Mouse (Mus musculus) forebrain, postnatal 0 days (tissue): ENCODE results near the gene Plekha6. TPM values are rescaled to one million over a fixed set of nuclear protein-coding genes. Genes with fewer than 3 reads are reported as not detected.
A peak's percentile ranks its signal among the peaks of the same experiment; 100 is the strongest.

Experiments
- ATAC-seq: fragments of 200-750 bp; cut with Nextera tagmentation; 2 replicates; pipeline ENCODE4 v1.8.0; 2017; ENCODE audit warnings: mild to moderate bottlenecking, moderate library complexity
- DNase-seq: peaks from one replicate; pipeline ENCODE4 v3.0.0-alpha.2; 2015
- H3K27ac ChIP-seq: fragments of 300-500 bp; sonication (generic); 2 replicates; pipeline ENCODE4 v1.5.1; 2014; ENCODE audit warnings: low read depth, mild to moderate bottlenecking, antibody characterized with exemption, low read length, moderate library complexity, mixed read lengths
- H3K27me3 ChIP-seq: fragments of 300-500 bp; sonication (generic); 2 replicates; pipeline ENCODE4 v1.6.1; 2014; ENCODE audit warnings: mild to moderate bottlenecking, low read length, mixed read lengths; ENCODE audit not compliant: insufficient read depth
- H3K36me3 ChIP-seq: fragments of 300-500 bp; sonication (generic); 2 replicates; pipeline ENCODE4 v1.6.1; 2014; ENCODE audit warnings: mild to moderate bottlenecking, moderate library complexity; ENCODE audit not compliant: insufficient read depth
- H3K4me1 ChIP-seq: fragments of 300-500 bp; sonication (generic); 2 replicates; pipeline ENCODE4 v1.6.1; 2014; ENCODE audit warnings: antibody characterized with exemption; ENCODE audit not compliant: insufficient read depth
- H3K4me2 ChIP-seq: fragments of 300-500 bp; sonication (generic); 2 replicates; pipeline ENCODE4 v1.6.1; 2014; ENCODE audit warnings: low read depth, mild to moderate bottlenecking, moderate library complexity
- H3K4me3 ChIP-seq: fragments of 300-500 bp; sonication (generic); 2 replicates; pipeline ENCODE4 v1.5.1; 2014; ENCODE audit warnings: low read depth, low read length, mixed read lengths
- H3K9ac ChIP-seq: fragments of 300-500 bp; sonication (generic); 2 replicates; pipeline ENCODE4 v1.6.1; 2014; ENCODE audit warnings: mild to moderate bottlenecking
- H3K9me3 ChIP-seq: fragments of 300-500 bp; sonication (generic); 2 replicates; pipeline ENCODE4 v1.6.1; 2016; ENCODE audit warnings: low read length
- CTCF ChIP-seq: sonication (generic); IDR thresholded peaks from 2 replicates; pipeline ENCODE4 v1.5.1; 2016; ENCODE audit warnings: antibody characterized with exemption, control low read depth, low read depth
- WGBS: fragments of 180-500 bp; shearing (Covaris S2); extraction: QIAGEN DNeasy Blood & Tissue Kit; methylation state at CpG from one replicate; pipeline ENCODE4 v1.1.7; 2014; 5-methylcytosine and 5-hydroxymethylcytosine counted together
- polyA plus RNA-seq: library from polyadenylated mRNA; unstranded; fragments of >200 nt; fragmentation: Nextera tagmentation; extraction: Ambion mirVana; gene quantifications from 2 replicates; pipeline ENCODE4 v1.2.1, GENCODE M21; 2015
- total RNA-seq: library from RNA; depleted of rRNA; stranded (reverse); fragments of >200 nt; gene quantifications from 2 replicates; pipeline ENCODE4 v1.2.3, GENCODE M21; 2014

Gene Plekha6
- total and polyA plus RNA-seq, 2 experiments from 2014 or later, result 5.7 to 28.6 TPM

DNA sequence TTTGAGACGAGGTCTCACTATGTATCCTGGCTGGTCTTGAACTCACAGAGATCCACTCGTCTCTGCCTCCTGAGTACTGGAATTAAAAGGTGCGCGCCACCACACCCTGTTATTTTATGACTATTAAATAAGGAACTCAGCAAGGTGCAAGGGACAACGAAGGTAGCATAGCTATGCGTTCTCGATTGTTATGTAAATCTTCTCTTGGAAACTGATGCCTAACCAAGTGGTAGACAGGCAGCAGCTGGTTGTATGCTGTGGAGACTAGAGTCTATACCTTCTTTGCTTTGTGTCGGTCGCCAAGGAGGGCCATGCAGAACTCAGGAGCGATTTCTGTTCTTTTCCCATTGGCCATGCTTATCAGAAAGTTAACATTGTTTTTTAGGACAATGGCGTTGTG, 45.0 kb downstream of the Plekha6 start:
- Histone ChIP-seq H3K9me3 (no peaks in the 10 kb centered on the region), H3K4me1 (no peaks in the 10 kb centered on the region), H3K9ac (no peak overlapping the region), H3K4me3 (no peak overlapping the region), H3K27ac (no peak overlapping the region), H3K27me3 (no peaks in the 10 kb centered on the region), H3K36me3 (no peaks in the 10 kb centered on the region), H3K4me2 (no peak overlapping the region)
- DNase-seq (no peak), ATAC-seq (no peak)
- TF ChIP-seq CTCF, result no peak
- 59% methylated on average over 11 of the region's 11 CpGs for WGBS

DNA sequence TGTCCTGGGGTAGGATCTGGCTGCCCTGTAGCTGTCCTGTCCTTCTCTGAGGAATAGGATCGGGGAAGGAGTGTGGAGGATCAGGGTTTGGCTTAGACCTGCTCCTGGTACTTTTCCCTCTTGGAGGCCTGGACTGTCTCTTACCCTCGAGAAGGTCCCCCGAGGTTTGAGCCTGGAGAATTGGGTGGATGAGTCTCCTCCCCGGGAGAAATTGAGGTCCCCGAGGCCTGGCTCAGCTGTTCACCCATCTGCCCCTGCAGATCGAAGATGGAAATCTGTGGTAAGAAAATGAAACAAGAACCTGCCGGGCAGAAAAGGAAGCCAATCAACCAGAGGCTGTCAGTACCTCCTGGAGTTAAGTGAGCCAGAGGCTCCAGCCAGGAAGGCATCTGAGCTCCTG, 45.5 kb downstream of the Plekha6 start:
- DNase-seq, result no peak
- no peaks in the 10 kb centered on the region for H3K9me3 ChIP-seq
- H3K4me3 ChIP-seq, result no peak overlapping the region
- no peaks in the 10 kb centered on the region for H3K36me3 ChIP-seq
- no peak for TF ChIP-seq CTCF
- H3K9ac ChIP-seq, result no peak overlapping the region
- H3K27ac ChIP-seq, result no peak overlapping the region
- no peaks in the 10 kb centered on the region for H3K27me3 ChIP-seq
- no peaks in the 10 kb centered on the region for H3K4me1 ChIP-seq
- no peak for ATAC-seq
- no peak overlapping the region for H3K4me2 ChIP-seq
- WGBS, result 26% methylated on average over 7 of the region's 7 CpGs

DNA sequence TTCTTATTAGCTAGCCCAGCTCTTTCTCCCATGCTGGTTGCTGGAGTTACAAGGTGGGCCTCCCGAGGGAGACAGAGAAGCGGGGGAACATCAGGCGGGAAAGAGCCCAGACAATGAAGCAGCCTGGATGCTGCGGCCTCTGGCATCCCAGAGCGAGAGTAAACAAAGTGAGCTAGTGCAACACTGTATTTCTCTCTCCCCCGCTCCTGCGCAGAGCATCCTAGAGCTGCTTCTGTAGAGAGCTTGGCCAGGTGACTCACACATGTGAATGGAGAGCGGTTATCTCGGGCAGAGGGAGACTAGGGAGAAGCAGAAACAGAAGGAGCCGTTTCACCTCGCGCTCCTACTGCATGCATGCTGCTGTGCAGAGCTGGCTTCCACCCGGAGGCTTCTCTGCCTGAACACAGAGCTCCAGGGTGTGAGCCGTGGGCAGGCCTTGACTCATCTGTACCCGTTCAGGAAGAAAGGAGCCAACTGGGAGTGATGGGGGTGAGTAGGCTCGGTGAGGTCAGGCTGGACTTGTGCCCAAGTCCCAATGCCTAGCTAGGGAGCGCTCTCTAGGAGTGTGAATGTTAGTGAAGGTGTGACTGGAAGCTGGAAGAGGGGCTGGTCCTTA, 46.0 kb downstream of the Plekha6 start:
- Histone ChIP-seq H3K4me3 (no peak overlapping the region), H3K9me3 (no peaks in the 10 kb centered on the region), H3K36me3 (no peaks in the 10 kb centered on the region), H3K4me2 (no peak overlapping the region), H3K4me1 (no peaks in the 10 kb centered on the region), H3K27me3 (no peaks in the 10 kb centered on the region), H3K9ac (no peak overlapping the region), H3K27ac (no peak overlapping the region)
- no peak for TF ChIP-seq CTCF
- peak; percentile 54 for ATAC-seq
- WGBS, result 24% methylated on average over 17 of the region's 17 CpGs
- DNase-seq, result peak; percentile 18

DNA sequence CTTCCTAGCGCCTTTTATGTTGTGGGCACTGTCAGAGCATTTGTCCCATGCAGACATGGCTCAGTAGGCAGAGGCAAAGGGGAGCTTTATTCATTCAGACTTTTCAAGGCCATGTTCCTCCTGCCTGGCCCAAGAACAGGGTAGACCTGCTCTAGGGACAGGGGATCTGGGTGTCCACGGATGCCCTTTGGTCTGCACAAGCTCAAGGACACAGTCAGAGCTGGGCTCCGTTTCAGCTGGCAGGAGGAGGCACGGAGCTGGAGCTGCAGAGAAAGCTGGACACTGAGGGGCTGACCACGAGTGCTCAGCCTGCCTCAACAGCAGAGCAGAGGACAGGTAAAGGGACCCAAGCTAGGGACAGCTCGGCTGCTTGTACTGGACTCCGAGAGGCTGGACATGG, 46.8 kb downstream of the Plekha6 start:
- H3K4me1 ChIP-seq, result no peaks in the 10 kb centered on the region
- peak; percentile 8; the same call in 1 of the 2 replicates for ATAC-seq
- H3K36me3 ChIP-seq, result no peaks in the 10 kb centered on the region
- H3K27me3 ChIP-seq, result no peaks in the 10 kb centered on the region
- H3K27ac ChIP-seq, result no peak overlapping the region
- no peak overlapping the region for H3K9ac ChIP-seq
- H3K9me3 ChIP-seq, result no peaks in the 10 kb centered on the region
- WGBS, result 59% methylated on average over 7 of the region's 7 CpGs
- H3K4me2 ChIP-seq, result no peak overlapping the region
- DNase-seq, result no peak
- no peak for TF ChIP-seq CTCF
- H3K4me3 ChIP-seq, result no peak overlapping the region

DNA sequence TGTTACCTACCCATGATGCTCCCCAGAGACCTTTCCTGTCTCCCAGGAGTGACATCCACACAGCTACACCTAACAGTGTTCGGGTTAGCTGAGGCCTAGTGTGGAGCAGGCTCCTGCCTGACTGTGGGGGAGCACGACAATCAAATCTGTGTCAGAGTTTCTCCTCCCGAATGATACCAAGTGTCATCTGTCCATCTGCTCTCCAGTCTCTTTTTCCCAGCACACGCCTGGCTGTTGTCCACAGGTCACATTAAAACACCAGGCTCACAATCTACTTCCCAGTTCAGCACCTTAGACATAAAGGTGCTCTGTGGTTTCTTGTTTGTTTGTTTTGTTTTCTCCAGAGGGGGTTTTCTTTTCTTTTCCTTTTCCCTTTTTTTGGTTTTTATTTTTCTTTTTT, 48.3 kb downstream of the Plekha6 start:
- Histone ChIP-seq H3K27me3 (no peaks in the 10 kb centered on the region), H3K9me3 (no peaks in the 10 kb centered on the region), H3K4me1 (peaks cover 4% of the 10 kb centered on the region; the same call in 1 of the 2 replicates), H3K9ac (no peak overlapping the region), H3K4me2 (no peak overlapping the region), H3K4me3 (no peak overlapping the region), H3K27ac (no peak overlapping the region), H3K36me3 (no peaks in the 10 kb centered on the region)
- no peak for TF ChIP-seq CTCF
- no peak for ATAC-seq
- WGBS, result 80% methylated on average over 4 of the region's 4 CpGs
- no peak for DNase-seq

DNA sequence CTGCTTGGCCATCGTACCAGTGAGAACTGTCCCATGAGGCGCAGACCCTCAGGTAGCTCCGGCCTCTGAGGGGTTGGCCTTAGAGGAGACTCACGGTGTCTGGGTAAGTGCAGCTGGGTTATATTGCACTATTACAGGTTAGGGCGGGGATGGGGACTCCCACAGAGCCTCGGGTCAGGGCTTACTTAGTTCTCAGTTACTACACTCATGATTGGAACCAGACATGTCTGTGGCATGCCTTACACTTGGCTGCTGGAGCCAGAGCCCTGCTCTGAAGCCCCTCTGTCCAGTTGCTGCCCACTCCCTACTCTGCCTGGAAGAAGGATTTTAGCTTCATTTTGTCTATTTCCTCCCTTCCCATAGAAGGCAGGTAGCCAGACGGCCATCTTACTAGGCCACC, 49.1 kb downstream of the Plekha6 start:
- H3K27me3 ChIP-seq, result no peaks in the 10 kb centered on the region
- TF ChIP-seq CTCF, result no peak
- no peak overlapping the region for H3K4me2 ChIP-seq
- no peak for DNase-seq
- 88% methylated on average over 7 of the region's 7 CpGs for WGBS
- H3K4me1 ChIP-seq, result peaks cover 4% of the 10 kb centered on the region; the same call in 1 of the 2 replicates
- H3K36me3 ChIP-seq, result no peaks in the 10 kb centered on the region
- H3K9ac ChIP-seq, result no peak overlapping the region
- no peak for ATAC-seq
- H3K9me3 ChIP-seq, result no peaks in the 10 kb centered on the region
- no peak overlapping the region for H3K27ac ChIP-seq
- H3K4me3 ChIP-seq, result no peak overlapping the region

DNA sequence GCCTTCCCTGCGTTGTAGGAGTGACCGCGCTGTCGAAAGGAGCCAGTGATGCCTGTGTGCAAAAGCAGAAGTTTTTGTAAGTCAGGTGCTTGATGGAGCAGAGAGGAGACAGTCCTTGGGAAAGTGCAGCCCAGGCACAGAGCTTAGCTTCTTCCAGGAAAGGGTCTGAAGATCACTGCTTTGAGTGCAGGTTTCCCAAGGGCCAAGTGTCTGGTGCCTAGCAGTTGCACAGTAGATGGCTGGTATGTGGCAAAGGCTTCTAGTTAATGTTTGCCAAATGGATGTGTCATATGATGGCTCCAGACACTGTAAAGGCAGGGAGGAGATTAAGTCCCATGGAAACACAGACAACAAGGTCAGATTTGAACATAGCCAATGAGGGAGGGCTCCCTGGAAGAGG, 49.9 kb downstream of the Plekha6 start:
- Histone ChIP-seq H3K4me3 (no peak overlapping the region), H3K4me2 (no peak overlapping the region), H3K27me3 (no peaks in the 10 kb centered on the region), H3K4me1 (peaks cover 4% of the 10 kb centered on the region; the same call in 1 of the 2 replicates), H3K9ac (no peak overlapping the region), H3K9me3 (no peaks in the 10 kb centered on the region), H3K27ac (no peak overlapping the region), H3K36me3 (no peaks in the 10 kb centered on the region)
- 95% methylated on average over 4 of the region's 4 CpGs for WGBS
- DNase-seq (no peak), ATAC-seq (no peak)
- TF ChIP-seq CTCF, result no peak
